Mouse (Mus musculus): ENCODE results near the gene Olfr1259.
"Not testable (repeated sequence)": the region's sequence is repeated elsewhere in the genome, so short reads cannot be mapped to it uniquely, and the experiment has no call there.

Gene Olfr1259

DNA sequence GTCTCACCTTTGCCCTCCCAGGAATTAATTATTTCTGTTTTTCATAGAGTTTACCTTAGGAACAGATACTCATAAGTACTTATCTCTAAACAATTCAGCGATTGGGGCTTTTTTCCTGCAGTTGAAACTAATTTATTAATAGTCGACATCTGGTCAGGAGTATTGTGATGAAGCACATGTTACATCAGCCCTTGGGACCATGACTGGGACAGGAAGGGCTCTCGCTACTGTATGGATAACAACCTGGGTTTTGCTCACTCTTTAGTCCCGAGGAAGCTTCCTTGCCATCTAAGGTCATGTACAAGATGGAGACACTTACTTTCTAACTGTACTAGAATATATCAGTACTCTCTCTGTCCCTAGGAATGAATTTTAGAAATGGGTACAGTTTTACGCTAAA lies at the start of gene Olfr1259:
Gene Olfr1259, minus strand, starts transcription at position 101 of the 400 bp plus-strand sequence.
- ATAC-seq (ENCODE audit: insufficient number of reproducible peaks, low FRiP score, low TSS enrichment): no peak

DNA sequence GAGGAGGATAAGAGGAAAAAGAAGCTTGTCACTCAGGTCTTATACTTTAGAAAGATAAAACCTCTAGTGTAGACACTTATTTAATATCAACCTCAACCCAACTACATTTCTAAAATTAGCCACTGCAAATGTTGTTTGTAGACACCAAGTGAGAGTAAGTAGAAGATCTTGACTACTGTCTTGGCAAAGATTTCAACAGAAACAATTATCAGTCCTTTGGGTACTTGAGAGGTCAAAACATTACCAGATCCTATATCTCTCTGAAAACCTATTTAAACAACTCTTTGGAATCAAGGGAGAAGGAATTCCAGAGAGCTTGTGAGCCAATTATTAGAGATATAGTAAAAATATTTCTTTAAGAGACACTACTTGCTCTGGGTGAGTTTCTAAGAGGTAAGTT lies 42.5 kb upstream of the Olfr1259 start, which contains the start of gene Olfr1261:
Gene Olfr1261, plus strand, starts transcription at position 301 of the 400 bp plus-strand sequence.
- ATAC-seq (ENCODE audit: insufficient number of reproducible peaks, low FRiP score, low TSS enrichment): no peak

DNA sequence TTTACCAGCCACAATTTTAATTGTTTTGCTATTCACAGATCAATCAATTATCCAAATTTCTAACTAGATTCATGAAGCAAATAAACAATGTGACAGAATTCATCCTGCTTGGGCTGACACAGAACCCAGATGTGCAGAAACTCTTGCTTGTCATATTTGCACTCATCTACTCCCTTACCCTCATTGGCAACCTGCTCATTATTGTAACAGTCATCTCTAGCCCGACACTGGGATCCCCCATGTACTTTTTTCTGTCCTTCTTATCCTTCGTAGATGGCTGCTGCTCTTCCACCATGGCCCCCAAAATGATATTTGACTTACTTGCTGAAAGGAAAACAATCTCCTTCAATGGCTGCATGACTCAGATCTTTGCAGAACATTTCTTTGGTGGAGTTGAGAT lies 29.2 kb upstream of the Olfr1259 start:
- ATAC-seq (ENCODE audit: insufficient number of reproducible peaks, low FRiP score, low TSS enrichment): no peak

DNA sequence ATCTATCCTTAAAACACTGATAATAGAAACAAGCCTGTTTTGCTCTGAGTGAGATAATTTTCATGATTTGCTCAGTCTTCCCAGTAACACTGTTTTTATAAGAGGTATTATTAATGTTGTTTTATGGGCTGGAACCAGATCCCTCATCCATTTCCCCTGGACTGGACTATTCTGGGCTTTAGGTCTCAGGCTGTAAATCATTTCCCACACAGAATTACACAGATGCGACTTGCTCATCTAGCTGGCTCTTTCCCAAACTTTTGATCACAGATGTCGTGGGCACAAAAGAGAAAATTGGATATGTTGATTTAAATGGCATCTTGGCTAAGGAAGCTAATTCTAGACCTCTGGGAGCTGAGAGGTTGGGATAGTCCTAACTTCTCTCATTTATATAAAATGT lies 25.7 kb upstream of the Olfr1259 start, which contains the start of gene Olfr1260:
Gene Olfr1260, plus strand, starts transcription at position 157 of the 400 bp plus-strand sequence.
- ATAC-seq (ENCODE audit: insufficient number of reproducible peaks, low FRiP score, low TSS enrichment): no peak

DNA sequence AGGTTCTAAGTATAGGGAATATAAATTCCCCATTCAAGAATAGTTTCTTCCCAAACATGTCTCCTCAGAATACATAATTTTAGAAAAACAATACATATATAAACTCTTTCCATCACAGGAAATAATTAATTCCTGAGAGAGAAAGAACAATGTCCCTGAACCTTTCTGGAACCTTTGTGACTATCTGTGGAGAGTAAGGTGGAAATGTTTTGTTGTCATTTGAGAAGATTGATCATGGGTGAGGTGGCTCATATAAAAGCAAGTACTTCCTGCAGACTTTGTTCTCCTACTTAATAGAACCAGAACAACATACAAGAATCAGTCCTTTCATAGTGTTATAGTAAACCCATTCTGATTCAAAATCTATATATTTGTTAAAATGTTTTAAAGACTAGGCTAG lies 21.5 kb downstream of the Olfr1259 start, which contains the start of gene Olfr1258:
Gene Olfr1258, plus strand, starts transcription at position 301 of the 400 bp plus-strand sequence.
- ATAC-seq (ENCODE audit: insufficient number of reproducible peaks, low FRiP score, low TSS enrichment): no peak

DNA sequence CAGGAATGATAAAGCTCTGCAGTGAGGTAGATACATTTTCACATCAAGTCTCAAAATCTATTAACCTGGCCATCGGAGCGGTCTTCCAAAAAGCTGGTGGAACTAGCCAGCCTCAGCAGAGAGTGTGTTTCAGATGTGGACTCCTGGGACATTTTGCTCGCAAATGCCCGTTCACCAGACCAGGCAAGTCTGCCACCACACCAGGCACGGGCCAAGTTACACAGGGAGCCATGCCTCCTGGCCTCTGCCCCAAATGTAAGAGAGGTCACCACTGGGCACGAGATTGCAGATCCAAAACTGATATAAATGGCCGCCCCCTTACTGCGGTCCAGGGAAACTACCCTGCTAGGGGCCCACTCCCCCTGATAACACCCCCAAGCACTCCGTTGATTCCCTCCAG lies 35.8 kb downstream of the Olfr1259 start:
- ATAC-seq (ENCODE audit: insufficient number of reproducible peaks, low FRiP score, low TSS enrichment): not testable (repeated sequence)
